Mouse (Mus musculus): Measurements from ENCODE around the gene Srsf9. TPM values are rescaled to one million over a fixed set of nuclear protein-coding genes. Genes with fewer than 3 reads are reported as not detected.
"Not testable (repeated sequence)": the region's sequence is repeated elsewhere in the genome, so short reads cannot be mapped to it uniquely, and the experiment has no call there.

The Srsf9 gene
- total RNA-seq (2021) = 10 to 100 TPM; 21.3 to 24.1 TPM
- long read RNA-seq, experiment 1, transcript Srsf9-201 (4 exons, 1,162 nt) = major isoform, 44 of 48 reads
- long read RNA-seq, experiment 1, partial matches to known transcripts = 0 of 48 reads
- long read RNA-seq, experiment 1, other reads (novel, unspliced or antisense) = 4 of 48 reads
- long read RNA-seq, experiment 2, transcript Srsf9-201 (4 exons, 1,162 nt) = major isoform, 30 of 36 reads
- long read RNA-seq, experiment 2, partial matches to known transcripts = 0 of 36 reads
- long read RNA-seq, experiment 2, other reads (novel, unspliced or antisense) = 3 of 36 reads

DNA sequence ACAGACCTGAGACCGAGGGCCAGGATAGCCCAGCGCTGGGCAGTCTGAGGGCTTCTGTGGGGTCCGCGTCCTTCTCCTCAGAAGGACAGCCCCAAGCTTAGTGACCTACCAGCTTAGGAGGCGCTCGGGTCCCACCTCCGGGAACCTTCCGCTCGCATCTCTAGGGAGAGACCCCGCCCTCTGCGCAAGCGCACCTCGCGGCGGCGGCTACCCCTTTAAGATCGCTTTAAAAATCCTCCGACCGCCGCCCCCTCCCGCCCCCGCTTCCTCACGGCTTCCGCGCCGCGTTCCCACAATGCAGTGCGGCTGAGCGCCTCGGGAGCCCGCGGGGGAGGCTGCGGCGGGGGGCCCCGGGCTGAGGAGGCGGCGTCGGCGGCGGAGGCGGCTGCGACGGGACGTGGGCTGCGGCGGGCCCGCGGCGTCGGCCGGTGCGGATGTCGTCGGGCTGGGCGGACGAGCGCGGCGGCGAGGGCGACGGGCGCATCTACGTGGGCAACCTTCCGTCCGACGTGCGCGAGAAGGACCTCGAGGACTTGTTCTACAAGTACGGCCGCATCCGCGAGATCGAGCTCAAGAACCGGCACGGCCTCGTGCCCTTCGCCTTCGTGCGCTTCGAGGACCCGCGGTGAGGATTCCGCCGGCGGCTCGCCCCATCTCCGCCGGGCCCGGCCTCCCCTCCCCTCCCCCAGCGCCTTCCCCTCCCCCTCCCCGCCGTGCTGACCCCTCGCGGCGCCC, at the start of gene Srsf9:
Srsf9 (plus strand) TSS at position 303 of the 735 bp plus-strand sequence.
- peak; percentile 97 for DNase-seq

DNA sequence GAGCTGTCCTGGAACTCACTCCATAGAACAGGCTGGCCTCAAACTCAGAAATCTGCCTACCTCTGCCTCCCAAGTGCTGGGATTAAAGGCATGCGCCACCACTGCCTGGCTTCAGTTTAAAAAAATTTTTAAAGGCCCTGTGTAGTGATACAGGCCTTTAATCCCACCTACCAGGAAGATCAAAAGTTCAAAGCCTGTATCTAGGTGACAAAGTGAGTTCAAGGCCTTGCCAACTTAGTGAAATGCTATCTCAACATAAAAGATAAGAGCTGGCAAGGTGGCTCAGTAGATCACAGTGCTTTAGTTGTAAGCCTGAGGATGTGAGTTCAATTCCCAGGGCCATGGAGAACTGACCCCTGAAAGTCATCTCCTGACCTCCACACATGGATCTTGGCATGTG, 48.9 kb upstream of the Srsf9 start:
- DNase-seq = no peak

DNA sequence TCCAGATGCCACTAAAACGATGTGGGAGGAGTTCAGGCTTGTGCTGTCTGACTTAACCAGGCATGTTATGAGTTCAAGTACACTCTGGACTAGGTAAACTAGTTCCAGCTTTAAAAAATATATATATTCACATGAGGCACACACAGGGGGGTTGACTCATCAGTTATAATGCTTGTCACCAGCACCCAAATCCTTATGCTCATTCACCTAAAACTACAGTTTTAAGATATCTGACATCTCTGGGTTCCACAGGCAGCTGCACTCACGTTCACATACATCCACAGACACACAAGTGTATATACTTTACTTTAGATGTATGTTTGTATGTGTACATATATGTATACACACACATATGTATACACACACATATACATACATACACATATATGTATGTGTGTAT, 48.2 kb upstream of the Srsf9 start:
- no peak for DNase-seq

DNA sequence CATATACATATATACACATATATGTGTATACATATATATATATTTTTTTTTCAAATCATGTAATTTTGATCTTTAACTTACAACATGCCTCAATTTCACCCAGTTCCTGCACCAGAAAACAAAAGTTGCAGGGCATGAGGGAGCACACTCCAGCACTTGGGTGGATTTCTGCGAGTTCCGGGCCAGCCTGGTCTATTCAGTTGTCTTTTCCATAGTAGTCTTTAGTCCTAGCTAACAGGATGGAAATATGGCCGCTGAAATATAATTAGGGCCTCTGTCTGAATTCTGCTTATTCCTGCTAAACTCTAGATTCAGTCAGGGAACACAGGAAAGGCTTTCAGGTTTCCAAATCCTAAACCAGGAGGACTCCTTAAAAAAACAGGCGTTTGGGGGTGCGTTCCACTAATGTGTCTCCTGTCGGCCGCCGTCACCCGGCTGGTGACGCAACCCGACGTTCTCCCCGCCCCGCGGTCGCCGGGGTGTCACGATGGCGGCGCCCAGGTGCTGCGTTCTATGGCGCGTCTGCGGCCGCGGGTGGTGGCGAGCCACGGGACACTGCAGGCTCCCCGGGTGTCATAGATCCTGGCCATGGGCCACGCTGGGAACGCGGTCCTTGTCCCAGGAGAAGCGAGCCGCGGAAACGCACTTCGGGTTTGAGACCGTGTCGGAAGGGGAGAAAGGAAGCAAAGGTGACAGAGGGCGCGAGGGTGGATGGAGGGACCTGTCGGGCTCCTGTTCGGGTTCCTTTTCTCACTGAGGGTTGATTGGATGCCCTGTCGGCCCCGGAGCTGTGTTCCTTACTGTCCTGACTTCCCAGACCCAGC, 47.5 kb upstream of the Srsf9 start, which contains the start of gene Coq5:
Coq5 (plus strand) TSS at position 441 of the 824 bp plus-strand sequence.
- peak; percentile 86 for DNase-seq

DNA sequence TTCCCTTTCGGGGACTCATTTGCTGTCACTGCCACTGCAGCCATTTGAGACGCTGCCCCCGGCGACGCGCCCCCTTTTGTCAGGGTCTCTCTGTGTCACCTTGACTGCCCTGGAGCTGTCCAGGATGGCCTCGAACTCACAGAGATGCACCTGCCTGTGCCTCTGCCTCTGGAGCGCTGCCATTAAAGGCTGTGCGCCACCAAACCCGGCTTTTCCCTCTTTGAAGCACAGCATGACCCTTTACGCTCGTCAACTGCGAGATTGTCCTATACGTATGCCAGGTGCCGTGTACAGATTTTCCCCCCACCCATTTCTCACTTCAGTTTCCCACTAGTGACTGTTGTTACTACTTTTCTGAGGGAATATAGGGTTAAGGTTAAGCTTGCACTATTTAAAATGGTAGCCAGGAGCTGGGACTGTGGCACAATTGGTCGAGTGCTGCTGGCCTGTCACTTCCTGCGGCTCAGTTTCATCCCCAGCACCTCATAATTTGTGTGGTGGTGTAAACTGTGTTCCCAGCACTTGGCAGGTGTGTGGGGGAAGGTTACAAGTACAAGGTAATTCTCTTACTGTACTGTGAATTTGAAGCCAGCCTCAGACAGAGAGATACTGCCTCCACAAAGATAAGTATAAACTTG, 46.8 kb upstream of the Srsf9 start:
- peak; percentile 31 for DNase-seq

DNA sequence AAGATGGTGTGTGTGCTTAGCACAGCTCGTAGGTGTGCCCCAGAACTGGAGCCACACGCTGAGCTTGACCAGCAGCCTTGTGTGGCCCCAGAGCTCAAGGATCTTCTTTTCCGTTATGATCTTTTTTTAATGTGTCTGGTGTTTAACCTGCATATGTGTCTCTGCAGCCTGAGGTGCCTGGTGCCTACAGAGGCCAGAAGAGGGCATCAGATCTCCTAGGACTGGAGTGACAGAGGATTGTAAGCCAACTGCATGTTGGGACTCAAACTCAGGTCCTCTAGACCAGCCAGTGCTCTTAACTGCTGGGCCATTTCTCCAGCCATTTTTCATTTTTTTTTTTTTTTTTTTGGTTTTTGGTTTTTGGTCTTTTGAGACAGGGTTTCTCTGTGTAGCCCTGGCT, 42.2 kb upstream of the Srsf9 start:
- DNase-seq = no peak

DNA sequence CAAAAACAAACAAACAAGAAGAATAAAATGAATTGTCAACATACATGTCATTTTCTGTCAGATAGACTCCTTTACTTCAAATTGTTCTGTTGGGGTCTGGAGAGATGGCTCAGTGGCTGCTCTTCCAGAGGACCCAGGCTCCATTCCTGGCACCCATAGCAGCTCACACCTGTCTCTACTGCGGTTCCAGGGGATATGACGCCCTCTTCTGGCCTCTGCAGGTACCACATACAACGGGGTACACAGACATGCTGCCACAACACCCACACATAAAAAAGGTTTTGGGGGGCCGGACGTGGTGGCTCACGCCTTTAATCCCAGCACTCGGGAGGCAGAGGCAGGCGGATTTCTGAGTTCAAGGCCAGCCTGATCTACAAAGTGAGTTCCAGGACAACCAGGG, 32.8 kb upstream of the Srsf9 start:
- no peak for DNase-seq

DNA sequence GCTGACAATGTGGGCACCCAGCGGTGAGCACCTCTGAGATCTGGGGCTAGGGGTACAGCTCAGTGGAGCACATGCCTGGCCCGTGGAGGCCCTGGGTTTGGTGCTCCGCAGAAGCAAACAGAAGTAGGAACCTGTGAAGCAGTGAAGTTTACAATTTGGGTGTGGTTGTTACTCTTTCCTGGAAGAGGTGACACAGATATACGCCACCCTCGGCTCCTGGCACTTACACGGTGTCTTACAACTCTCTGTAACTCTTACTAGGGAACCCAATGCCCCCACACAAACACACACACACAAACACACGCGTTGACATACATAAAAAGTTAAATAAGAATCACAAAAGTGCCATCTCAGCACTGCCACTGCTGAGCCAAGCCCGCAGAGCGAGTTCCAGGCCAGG, 30.6 kb upstream of the Srsf9 start:
- DNase-seq = no peak

DNA sequence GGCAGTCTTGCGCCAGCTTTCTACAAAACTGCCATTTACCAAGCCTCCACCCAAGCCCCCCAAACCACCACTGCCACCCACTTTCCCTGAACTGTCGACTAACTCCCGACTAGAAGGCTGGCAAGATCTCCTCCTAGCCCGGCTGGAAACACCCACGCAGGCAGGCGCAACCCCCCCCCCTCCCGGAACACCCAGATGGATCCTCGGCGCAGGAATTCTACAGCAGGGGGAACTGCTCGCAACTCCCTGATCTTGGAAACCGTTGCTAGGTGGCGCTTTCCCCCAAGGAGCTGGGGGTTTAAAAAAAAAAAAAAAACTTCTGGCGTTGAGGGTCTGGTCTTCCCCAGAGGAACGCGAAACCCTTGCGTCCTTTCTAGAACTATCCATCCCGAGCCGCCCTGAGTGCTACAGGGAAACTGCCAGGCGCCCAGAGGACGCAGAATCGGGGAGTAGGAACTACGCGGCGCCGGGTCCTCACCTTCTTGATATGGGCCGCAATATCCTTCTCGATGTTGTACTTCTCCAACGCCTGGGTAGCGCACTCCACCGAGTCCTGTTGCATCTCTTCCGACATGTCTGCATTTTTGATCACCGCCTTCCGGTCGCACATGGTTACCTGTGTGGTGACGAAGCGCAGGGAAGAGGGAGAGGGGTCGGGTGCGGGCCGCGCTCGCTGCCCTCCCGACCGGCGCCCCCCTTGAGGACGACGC, 26.8 kb upstream of the Srsf9 start:
- DNase-seq = peak; percentile 38

DNA sequence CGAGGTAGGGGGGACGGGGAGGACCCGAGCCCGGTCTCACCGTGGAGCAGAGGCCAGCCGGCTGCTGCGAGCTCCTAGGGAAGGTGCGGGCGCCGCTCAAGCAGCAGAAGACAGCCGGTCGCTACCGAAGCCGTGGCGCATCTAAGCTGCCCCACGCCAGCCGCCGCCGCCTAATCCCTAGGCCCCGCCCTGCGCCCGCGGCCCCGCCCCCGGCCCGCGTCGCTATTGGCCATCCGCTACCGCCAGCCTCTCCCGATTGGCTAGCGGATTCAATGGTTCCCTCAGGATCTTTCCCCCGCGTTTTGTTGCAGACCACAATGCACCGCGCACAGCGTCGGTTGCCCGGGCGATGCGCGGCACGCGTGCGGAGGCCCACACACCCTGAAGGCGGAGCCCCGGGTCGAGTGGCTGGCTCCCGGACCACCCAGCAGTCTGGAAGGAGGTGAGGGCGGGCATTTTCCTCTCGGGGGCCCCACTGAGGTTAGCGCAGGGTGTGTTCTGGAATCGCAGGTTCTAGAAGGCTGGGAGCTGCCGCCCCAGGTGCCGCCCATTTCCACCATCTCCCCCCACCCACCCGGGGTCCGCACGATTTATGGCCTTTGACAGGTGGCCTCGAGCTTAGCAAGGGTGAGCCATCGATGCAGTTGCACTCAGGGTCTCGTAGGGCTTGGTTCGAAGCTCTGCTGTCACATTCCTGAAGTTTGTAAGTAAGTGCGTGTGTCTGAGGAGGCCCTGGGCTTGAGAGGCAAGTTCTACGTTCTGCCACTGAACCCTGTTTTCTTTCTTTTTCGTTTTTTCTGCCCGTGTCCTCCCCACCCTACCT, 26.0 kb upstream of the Srsf9 start, which contains the start of gene Dynll1:
Dynll1 (minus strand) TSS at position 208 of the 823 bp plus-strand sequence.
- DNase-seq = peak; percentile 99

DNA sequence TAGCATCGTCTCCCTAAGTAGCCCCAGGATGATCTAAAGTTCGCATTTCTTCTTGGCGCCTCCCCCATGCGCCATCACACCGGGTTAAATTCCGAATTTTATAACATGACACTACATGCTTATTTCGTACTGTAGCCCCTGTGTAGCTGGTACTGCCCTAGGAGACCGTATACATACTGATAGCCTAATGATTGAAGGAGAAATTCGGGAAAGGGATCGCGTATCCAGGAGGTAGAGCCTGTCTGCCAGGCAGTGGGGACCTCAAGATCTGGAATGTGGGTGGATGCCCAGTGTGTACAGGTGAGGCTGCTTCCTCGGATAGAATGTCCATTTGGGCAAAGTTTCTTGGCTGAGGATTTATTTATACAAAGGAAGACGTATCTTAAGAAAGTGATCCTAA, 25.4 kb upstream of the Srsf9 start:
- DNase-seq = no peak

DNA sequence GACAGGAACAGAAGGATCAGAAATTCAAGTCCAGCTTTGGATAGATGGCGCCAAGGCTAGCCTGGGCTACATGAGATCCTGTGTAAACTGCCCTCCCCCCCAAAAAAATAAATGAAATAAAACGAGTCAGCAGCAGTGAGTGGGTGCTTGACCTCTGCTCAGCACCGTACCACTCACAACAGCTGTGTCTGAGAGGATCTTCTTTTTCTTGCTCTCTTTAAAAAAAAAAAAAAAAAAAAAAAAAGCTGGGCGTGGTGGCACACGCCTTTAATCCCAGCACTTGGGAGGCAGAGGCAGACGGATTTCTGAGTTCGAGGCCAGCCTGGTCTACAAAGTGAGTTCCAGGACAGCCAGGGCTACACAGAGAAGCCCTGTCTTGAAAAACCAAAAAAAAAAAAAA, 24.8 kb upstream of the Srsf9 start:
- DNase-seq = not testable (repeated sequence)

DNA sequence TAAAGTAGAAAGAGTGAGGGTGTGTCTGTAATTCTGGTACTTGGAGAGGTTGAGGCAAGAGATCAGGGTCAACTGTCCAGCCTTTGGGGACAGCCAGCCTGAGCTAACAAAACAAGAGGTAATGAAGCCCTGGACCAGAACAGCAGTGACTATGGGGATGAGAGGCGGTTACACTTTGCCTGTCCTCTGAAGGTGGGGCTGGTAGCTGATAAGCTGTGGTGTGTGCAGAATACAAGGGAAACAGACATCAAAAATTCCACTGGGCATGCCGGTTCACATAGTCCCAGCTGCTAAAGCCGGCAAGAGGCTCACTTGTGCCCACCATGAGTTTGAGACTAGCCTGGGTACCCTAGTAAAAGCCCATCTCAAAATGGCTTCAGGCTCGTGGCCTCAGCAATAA, 14.6 kb upstream of the Srsf9 start:
- DNase-seq = no peak

DNA sequence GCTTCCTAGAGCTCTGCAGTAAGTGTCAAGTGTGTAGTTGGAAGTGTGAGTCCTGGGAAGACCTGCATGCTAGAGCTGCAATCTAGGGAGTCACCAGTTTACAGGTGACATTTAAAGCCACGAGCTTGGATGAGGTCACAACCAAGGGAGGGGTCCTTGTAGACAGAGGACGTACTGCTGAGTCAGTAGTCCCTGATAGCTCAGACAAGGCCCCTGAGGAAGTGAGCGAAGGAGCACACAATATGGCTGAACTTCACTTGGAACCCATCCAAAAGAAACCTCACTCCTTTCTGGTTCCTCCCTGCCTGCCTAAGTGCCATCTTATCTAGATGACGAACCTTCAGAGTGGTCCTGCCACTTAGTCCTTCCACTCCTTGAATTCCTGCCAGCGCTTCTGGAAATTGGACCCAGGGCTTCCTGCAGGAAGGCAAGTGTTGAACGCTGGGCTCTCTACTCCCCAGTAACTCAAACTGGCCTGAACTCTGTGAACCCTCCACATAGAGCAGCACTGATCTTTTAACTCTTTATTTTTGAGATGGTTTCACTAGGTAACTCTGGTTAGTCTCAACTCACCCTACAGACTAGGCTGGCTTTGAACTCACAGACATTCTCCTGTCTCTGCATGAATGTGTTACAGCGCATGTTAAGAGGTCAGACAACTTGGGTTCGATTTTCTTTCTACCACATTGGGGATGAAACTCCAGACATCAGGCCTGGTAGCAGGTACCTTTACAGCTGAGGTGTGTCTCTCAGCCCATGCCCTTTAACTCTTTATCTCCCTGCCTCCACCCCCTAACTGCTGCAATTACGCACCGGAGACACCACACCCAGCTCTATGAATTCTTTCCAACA, 13.9 kb upstream of the Srsf9 start:
- DNase-seq = no peak

DNA sequence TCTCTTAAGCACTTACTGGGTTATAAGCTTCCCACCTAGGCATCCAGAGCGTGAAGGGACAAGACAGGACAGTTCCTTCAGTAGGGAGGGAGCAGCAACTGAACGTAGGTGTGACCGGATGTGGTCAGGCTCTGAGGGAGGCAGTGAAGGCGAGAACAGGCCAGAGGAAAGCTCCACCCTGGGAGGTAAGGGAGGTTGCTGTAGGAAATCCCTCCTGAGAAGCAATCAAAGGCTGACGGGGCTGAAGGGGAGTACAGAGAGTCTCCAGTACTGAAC, 13.4 kb upstream of the Srsf9 start:
- DNase-seq = no peak

DNA sequence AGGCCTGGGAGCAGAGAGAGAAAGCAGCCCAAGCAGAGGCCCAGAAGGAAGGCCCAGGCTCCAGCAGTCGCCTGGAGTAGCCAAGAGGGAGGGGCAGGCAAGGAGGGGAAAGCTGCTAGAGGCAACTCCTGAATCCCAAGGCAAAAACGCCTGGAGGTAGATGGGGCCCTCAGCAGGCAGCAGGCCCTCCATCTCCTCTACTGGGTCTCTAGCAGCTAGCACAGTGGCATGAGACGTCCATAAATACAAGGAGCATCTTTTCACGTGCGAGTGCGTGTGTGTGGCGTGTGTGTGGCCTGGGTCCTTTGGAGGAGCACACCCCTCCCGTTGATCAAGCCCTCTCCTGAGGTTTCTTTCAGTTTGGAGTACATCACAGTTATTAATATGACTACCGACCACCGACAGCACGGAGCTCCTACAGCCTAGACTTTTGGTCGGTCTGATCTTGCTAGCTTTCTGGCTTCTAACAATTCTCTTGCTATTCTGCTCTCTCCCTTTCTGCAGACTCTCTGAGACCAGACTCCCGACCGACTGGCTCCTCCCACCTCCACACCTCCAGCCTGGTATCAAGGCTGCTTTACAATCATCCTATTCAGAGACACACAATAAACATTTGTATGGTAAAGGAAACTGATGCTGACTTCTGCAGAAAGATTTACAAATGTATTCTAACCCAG, 9.9 kb upstream of the Srsf9 start:
- no peak for DNase-seq

DNA sequence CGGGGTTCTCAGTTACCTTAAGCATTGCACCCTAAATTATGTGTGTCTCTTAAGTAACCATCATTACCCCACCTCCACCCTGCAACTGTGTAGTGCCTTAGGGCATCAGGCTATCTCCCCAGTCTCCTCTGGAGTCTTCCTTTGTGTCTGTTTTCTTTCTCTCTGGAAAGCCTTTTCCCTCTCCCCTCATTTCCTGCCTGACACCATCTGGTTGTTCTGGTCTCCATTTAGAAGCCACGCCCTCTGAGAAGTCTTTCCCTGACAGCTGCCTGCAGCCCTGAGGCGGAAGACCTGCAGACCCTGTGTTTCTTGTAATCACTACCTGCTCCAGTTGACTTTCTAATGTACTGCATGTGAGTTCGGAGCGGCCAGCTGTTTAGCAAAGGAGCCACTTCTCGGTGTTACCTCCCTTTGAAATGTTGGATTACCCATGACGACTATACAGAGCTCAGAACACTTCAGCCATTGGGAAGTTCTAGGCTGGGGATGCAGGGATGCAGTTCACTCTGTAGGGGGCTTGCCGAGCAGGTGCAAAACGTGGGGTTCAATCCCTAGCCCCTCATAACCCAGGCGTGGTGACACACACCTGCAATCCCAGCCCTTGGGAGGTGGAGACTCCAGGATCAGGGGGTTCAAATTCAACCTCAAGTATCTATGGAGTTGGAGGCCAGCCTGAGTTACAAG, 9.2 kb upstream of the Srsf9 start:
- no peak for DNase-seq

DNA sequence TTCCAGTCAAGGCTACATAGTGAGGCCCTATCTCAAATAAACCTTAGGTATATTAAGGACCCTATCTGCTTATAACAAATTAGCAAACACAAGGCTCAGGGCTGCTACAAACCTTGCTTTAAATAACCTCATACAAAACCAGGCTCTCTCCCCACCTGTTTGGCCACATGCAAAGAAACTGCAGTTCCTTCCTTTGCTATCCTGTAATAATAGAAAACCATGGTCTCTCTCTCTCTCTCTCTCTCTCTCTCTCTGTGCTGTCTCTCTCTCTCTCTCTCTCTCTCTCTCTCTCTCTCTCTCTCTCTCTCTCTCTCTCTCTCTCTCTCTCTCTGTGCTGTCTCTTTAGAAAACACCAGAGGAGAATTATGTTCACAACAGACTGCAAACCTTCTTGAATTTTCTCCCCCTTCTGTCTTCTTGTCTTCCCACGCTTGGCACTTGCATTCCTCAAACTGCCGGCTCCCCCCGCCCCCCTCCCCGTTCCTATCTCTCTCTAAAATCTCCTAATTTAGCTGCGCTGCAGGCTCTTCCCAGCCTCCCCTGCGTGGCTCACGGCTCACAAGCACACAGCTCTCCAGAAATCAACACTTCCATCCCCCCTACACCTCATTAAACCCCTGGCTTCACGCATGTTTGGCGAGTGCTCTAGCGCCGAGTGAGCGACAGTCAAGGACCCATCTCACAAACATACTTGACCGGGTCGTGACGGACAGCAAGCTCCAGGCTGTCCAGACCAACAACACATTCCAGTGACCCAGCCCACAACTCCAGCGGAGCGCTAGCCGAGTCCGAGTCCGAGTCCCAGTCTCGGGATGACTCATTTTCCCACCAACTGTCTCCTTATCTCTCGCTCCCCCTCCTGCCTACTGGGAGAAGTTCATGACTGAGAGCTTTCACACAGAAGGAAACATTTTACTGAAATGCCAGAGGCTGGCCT, 7.7 kb upstream of the Srsf9 start:
- DNase-seq = peak; percentile 62
